Mouse (Mus musculus): ENCODE data around the gene Tcf20. TPM values are rescaled to one million over a fixed set of nuclear protein-coding genes. Genes with fewer than 3 reads are reported as not detected.
A peak's percentile ranks its signal among the peaks of the same experiment; 100 is the strongest.
"Not testable (repeated sequence)": the region's sequence is repeated elsewhere in the genome, so short reads cannot be mapped to it uniquely, and the experiment has no call there.

Gene Tcf20
- total RNA-seq, 2 experiments from 2014 or later, result 139 to 153 TPM

DNA sequence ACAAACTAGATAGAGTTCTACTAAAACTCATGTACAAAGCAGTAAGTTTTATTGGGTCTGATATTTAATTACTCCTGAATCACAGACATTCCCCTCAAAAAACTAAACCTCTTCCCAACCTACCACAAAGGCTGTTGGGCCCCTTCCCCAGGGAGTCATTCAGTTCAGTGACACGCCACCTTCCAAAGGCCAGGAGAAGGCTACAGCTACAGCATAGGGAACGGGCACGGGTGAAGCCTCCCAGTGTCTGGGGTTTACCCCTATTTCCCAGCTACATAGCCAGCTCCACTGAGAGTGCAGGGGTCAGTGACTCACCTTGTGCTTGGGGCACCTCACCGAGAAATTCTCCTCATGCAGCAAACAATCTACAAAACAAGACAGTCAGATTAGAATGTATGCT, 172.4 kb downstream of the Tcf20 start:
- DNase-seq (ENCODE audit: low spot score in 2 of 2), result no peak

DNA sequence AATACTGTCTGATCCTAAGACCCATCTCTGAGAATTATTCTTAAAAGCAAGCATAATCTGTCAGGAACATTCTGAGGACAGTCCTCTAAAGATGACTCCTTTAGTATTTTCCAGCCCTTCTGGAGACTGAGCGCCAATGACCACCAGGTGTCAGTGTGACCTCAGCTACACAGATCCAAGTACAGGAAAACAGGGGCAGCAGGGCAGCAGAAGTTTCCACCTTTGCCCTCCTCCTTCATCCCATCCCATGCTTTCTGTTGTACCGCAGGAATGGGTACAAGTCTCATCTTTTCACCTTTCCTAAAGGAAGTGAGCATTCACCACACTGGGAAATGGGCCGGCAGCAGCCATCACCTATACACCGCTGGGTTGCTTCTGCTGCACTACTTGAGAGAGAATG, 172.9 kb downstream of the Tcf20 start:
- peak; percentile 61 to 69 for DNase-seq (ENCODE audit: low spot score in 2 of 2)

DNA sequence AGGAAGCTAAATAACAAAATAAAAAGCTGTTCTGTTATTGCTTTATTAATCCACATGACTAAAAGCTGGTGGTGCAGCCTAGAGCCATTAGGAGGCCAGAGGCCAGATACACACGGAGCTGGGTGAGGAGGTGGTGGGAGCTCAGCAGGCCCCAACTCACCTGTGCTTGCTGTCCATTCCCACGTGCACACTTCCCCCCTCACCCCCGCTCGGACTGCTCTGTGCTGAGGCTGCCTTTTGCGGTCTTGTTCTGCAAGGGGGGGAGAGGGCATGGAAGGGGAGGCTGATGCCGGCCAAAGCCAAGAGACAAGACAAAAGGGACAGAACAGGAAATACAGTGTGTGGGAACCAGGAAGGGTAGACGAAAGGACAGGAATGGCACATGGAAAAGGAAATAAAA, 173.4 kb downstream of the Tcf20 start:
- DNase-seq (ENCODE audit: low spot score in 2 of 2), result no peak

DNA sequence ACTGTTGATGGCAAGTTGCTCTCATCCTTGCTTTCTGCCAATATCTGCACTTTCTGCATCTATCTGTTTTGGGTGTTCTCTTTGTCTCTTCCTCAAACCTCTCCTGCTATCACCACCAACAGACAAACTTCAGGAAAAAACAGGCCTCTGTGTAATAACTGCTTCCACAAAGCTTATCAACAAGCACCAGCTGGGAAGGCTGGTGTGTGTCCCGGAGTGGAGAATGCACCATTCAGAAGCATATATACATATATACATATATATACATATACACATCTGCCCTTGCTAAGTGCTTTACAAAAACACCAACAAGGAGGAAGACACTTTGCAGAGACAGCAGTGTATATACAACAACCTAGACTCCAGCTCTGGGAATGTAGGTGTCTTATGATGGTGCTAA, 177.1 kb downstream of the Tcf20 start:
- DNase-seq (ENCODE audit: low spot score in 2 of 2), result no peak

DNA sequence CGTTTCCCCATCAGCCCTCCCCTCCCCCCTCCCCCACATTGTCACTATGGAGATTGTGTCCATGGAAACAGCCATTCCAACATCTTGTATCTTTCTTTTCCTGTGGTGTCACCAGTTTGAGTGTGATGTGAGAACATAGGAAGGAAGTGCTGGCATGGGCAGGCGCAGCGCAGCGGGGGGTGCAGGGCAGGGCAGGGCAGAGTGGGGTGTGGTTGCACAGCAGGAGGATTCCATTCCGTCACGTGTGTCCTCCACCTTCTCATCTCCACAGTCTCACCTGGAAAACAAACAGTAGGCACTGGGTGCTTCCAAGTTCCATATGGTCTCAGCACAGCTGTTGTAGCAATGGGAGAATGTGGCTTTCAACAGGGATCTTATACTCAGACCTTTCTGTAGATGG, 178.2 kb downstream of the Tcf20 start:
- no peak for DNase-seq (ENCODE audit: low spot score in 2 of 2)

DNA sequence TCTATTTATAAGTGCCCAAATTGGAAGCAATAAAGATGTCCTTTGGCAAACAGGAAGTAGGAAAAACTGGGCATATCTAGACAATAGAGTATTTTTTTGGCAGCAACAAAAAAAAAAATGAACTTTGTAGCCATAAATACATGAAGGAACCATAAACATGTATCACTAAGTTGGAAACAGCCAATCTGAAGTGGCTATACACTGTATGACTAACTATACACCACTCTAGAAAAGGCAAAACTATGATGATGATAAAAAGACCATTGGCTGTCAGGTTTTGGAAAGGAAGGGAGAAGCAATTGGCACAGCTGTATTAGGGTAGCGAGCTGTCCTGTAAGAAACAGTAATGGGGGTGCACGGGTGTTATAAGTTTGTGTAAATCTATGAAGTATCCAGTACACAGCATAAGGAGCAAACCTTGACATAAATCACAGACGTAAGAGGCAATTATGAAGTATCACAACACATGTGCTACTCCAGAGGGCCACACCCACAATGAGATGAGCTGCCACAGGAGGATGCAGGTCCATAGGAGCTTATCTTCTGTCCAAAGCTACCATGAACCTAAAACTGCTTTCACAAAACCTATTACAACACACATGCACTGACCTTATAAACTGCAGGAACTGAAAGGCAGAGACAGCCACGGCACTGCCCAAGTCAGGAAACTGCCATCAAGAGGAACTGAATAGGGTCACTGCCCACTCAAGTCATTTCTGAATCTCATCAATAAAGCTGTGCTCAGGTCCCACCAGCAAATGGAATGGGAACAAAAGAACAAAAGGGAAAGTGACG, 180.5 kb downstream of the Tcf20 start:
- DNase-seq (ENCODE audit: low spot score in 2 of 2), result no peak

DNA sequence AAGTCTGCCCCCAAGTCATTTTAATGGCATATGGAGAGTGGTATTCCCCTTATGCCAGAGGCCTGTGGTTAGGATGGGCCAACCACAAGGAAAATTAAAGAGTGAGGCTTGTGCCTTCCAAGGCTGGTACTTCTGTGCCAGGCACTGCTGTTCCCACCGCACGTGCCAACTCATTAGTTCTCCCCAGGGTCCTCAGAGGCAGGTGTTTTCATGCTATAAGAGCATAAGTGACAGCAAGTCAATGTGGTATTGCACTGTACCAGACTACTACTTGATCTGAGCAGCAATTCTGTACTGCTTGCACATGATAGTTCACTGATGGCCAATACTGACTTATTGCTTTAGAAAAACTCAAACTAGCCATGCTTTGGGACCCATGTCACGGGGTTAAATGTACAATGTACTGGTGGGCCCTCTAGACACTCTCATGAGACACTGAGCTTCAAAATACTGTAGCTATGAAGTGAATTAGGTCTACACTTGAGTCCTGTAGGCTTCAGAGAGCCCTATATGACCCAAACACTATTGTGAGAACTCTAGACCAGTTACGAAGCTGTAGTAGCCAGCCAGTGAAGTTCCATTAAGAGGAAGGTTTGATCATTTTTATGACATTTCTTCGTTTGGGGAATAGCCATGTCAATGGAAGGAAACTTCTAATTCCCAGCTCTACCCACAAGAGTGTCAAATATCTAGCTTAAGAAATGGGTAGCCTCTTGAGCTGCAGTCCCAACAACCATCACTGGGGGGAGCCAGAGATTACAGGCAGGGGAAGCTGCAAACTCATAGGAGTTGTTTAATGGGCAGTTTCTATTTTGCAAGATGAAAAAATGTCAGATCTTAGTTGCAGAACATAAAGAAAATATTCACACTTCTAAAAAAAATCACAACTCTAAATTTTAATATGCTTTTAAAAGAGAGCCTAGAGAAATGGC, 182.7 kb downstream of the Tcf20 start:
- peak; percentile 91 to 94 for DNase-seq (ENCODE audit: low spot score in 2 of 2)

DNA sequence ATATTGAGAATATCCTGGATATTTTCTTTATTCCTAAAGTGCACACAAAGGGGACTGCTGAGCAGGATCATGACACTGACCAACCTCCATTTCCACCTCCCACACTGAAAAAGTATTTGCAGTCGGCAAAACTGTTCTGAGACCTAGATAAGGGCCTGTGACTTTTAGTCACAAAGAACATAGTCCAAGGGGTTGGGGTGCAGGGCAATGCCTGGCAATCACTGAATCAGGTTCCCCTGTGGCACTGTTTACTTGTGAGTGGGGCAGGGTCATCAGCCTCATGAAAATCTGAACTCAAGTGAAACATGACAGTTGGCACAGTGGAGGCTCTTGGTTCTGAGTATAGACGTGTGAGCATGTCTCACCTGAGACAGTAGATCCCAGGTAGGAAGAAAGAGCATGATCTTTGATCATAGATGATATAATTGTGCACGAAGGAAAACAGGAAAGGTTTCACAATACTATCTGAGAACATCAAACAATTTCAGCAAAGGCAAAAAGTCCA, 191.7 kb downstream of the Tcf20 start:
- DNase-seq (ENCODE audit: low spot score in 2 of 2), result no peak

DNA sequence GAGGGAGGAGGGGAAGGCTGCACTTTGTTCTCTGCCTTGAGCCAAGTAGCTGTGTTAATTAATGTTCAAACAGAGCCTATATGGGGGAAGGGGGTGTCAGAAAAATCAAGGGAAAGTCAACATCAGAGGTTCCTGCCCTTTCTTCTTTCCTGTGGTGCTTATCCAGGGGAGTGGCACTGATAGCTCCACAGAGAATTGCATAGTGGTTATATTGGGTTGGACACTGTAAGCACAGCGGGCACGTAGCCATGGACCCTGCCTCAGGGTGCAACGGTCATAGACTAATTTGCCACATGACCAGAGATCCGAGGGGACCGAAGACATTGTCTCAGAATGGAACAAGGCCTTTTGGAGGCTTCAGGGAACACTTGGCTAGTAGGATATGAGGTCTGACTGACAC, 193.4 kb downstream of the Tcf20 start, which contains the start of gene Cyp2d26:
Gene Cyp2d26 (minus strand): TSS at position 18 of the 400 bp plus-strand sequence.
- no peak for DNase-seq (ENCODE audit: low spot score in 2 of 2)

DNA sequence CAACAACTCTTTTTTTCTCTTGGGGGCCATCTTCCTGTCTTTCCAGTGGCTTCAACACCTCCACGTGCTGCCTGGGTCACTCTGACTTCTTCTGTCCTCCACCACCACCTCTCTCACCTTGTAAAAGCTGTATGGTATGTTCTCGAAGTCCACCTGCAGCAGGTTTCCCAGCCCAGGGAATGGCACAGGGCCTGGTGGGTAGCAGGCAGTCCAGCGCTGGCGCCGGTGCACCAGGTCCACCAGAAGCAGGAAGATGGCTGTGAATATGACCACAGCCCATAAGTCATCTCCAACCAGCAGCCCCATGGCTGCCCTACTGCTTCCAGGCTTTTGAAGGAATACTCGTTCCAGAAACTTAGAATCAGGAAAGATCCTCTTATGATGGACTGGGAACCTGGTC, 193.8 kb downstream of the Tcf20 start:
- no peak for DNase-seq (ENCODE audit: low spot score in 2 of 2)

DNA sequence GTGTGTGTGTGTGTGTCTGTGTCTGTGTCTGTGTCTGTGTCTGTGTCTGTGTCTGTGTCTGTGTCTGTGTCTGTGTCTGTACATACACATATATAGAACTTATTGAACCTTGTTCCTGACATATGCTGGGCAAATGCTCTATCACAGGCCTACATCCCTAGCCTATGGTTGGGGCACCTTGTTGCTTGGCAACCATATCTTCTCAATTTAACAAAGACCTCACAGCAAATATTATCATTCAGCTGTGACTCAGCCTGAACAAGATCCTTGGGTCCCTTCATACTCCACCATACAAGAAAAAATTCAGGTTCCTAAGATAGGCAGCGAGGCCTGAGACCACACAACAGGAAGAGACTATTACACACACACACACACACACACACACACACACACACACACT, 194.2 kb downstream of the Tcf20 start:
- DNase-seq (ENCODE audit: low spot score in 2 of 2), result no peak

DNA sequence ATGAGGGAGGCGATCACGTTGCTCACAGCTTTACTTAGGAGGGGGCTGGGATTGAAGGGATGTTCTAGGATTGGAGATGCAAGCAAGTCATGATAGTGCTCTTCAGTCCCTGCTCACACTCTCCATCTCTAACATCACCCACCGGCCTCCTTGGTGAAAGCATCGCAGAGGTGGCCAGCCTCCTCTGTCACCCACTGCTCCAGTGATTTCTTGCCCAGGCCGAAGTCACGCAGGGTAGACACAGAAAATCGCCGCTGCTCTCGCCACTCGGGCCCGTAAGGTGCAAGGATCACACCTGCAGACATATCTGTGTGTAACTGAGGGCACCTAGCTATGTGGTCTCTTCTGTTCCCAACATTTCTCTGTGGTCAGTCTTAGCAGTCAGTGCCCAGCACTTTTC, 195.1 kb downstream of the Tcf20 start:
- no peak for DNase-seq (ENCODE audit: low spot score in 2 of 2)

DNA sequence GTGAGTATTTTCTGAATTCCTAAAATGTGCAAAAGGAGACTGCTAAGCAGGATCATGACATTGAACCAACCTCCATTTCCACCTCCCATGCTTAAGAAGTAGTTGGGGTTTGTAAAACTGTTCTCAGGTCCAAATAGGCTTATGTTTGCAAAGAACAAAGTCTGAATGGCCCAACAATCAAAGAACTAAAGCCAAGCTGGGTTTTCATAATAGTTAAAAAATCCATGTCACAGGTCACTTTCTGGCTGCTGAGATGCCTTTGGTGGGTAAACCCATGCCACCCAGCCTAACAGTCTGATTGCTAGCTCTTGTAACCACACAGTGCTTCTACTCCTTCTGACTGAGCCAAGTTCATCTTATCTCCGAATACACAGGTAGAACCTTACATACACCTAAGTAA, 203.1 kb downstream of the Tcf20 start:
- DNase-seq (ENCODE audit: low spot score in 2 of 2), result no peak

DNA sequence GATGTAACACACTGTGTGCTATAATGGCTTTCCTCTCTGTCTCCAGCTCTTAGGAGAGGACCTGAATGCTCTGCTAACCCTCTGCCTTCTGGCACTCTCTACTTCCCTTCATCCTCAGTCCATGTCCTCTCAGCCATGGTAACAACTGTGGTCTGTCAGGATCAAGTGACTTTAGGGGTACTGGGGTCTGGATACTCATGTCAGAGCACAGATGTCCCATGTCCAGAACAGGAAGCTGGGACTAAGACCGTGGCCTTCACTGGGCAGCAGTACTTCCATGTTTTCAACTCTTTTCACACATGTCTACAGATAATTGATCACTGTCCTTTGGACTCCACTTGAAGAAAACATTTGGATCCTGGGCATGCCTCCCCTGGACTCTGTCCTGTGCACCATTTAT, 203.9 kb downstream of the Tcf20 start:
- no peak for DNase-seq (ENCODE audit: low spot score in 2 of 2)

DNA sequence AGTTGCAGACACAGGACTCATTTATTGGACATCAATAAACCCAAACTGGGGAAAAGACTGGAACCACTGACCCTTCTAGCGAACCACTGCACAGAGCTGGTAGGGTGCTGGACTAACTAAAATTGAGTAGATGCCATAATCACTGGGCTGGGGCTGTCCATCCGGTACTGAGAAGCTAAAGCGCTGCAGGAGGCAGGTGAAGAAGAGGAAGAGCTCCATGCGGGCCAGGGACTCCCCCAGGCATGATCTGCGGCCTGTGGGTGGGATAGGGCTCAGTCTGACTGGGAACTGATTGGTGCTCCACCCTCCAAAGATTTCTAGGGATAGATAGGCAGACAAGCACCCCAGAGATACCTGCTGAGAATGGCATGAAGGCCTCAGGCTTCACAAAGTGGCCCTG, 209.8 kb downstream of the Tcf20 start:
- DNase-seq (ENCODE audit: low spot score in 2 of 2), result not testable (repeated sequence)

DNA sequence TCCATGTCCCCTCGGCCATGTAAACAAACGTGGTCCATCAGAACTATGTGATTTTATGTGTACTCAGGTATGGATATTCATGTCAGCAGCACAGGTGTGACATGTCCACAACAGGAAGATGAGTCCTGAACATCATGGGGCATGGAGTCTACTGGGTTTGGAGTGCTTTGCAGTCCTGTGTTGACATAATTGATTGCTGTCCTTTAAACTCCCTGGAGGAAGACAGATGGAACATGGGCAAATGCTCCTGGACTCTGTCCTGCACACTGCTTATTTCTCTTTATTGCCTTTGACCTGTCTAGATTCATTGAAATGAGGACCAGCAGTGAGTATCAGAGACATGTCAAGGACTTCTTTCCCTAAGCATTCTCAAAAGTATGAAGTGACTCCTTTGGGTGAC, 221.7 kb downstream of the Tcf20 start:
- no peak for DNase-seq (ENCODE audit: low spot score in 2 of 2)

DNA sequence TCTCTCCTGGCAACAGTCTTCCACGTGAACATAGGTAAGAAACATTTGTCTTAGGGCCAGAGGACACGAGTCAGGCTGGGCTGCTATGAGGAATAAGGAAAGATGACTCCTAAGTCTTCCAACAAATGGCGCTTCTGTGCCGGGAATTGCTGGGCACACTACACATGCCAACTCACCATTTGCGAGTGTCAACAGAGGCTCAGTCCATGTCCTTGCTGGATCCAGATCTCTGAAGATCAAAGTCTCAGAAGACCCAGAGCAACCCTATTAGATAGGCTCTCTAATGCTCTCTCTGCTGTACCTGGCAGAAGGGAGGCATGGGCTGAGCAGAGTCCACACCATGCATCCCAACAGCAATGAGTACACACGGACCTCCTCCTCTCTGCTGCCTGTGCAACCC, 222.8 kb downstream of the Tcf20 start:
- DNase-seq (ENCODE audit: low spot score in 2 of 2), result no peak

DNA sequence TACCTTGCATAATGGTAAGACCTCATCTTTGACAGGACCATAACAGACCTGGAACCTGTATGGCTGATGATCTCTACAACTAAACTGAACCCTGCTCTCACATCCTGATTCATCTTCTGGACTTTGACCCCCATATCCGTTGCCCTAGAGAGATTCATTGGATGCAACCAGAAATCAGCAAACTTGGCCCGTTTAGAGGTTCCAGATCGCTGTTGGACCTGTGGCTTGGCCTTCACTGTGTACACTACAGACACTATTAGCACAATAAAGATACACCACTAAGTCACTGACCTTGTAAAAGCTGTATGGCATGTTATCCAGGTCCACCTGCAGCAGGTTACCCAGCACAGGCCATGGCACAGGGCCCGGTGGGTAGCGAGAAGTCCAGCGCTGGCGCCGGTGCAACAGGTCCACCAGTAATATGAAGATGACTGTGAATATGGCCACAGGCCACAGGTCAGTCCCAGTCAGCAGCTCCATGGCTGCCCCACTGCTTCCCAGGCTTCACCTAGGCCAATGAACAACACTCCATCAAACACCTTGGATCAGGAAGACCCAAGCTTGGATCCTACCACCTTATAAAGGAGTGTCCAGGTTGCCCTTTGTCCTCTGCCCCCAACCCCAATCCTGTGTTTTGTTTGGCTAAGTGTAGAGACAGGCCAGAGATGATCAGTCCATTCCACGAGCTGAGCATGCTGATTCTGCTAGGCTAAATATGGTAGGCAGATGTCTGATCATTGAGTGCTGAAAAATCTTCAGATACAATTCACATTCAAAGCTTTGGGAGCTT, 223.8 kb downstream of the Tcf20 start, which contains the start of gene Cyp2d40:
Gene Cyp2d40 (minus strand): TSS at position 553 of the 790 bp plus-strand sequence.
- no peak for DNase-seq (ENCODE audit: low spot score in 2 of 2)
